Mouse (Mus musculus) brain, embryonic 14.5 days (tissue): ENCODE results near the gene Scn8a.

Experiments
- CTCF ChIP-seq: fragments of 200-500 bp; IDR thresholded peaks from 2 replicates; pipeline ENCODE4 v1.5.1; 2012; ENCODE audit warnings: inconsistent platforms, mild to moderate bottlenecking, moderate library complexity, borderline replicate concordance; ENCODE audit not compliant: insufficient read depth, insufficient read length; ENCODE audit errors: extremely low read depth
- POLR2A ChIP-seq: fragments of 200-500 bp; IDR thresholded peaks from 2 replicates; pipeline ENCODE4 v1.6.1; 2012; ENCODE audit warnings: mild to moderate bottlenecking, inconsistent platforms, borderline replicate concordance; ENCODE audit not compliant: poor library complexity, insufficient read depth, insufficient read length, severe bottlenecking; ENCODE audit errors: extremely low read depth

DNA sequence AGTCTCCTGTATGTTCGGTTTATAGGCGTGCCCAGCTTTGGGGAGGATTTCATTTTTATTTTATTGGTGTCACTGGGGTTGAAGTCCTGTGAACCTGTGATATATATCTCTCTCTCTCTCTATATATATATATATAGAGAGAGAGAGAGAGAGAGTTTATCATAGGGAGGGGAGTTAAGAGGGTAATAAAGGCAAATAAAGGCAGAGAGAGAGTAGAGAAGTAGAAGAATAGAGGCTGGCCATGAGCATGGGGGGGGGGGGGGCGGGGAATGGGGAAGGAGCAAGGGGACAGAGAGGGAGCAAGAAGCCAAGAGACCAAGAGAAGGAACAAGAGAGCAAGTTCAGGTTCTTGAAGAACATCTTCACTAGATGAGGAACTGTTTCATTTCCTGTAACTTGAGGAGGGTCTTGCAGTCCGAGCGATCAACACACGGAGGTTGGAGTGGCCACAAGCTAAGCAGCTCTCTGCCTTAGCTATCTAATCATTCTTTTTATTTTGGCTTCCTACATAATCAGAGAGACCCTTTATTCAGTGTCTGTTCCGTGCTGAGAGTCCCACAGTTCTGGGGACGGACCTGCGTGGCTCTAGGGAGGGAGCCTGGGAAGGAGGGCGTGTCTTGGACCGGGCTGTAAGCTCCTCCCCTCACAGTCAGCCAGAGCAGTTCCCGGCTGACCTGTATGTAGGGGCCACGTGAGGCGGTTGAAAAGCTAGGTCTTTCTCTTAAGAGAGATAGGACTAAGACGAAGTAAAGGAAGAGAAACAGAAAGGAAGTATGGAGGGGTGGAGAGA lies 136.8 kb downstream of the Scn8a start:
- TF ChIP-seq CTCF (no peak), POLR2A (no peak)
